Mouse (Mus musculus): ENCODE results near the gene Krt28.
A peak's percentile ranks its signal among the peaks of the same experiment; 100 is the strongest.

Krt28 gene

GRCm38 (mm10) chr11:99374803-99375202 lies at the start of gene Krt28:
Krt28 (minus strand) TSS chr11:99374903.
- no peak for DNase-seq

- DNase-seq, result no peak
These were observed 47.5 kb upstream of the Krt28 start, which contains the start of gene Krt12 for GRCm38 (mm10) chr11:99422159-99422558. Krt12 (minus strand) TSS chr11:99422259.

DNA sequence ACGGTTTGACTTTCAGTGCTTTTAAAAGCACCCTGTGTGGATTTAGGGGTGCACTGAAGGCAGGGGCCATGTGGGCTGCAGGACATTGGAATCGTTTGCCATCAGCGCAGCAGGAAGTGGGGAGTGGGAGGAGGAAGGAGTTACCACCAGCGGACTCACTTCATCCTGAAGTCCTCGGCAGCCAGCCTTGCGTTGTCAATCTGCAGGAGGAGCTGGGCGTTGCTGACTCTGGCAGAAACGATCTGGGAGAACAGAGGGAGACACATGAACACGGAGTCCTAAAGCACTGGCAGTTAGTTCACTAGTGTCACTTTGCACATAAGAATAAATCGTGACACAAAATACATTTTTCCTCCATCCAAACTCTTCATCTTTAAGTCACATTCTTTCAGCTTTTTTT lies 45.9 kb upstream of the Krt28 start:
- no peak for DNase-seq

DNA sequence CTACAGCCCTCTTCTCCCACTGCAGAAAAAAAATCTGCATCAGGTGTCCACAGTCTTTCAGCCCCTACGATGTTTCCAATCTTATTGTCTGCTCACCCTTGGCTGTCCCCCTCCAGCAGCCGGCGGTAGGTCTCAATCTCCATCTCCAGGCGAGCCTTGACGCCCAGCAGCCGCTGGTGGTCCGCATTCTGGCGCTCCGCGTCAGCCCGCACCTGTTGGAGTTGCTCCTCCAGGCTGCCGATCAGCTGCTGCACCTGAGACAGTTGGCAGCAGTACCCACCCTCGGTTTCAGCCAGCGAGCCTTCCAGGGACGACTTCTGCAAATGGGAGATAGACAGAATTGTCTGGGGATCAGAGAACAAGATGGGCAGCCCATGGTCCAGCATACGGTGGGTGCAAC lies 43.1 kb upstream of the Krt28 start:
- DNase-seq, result no peak

DNA sequence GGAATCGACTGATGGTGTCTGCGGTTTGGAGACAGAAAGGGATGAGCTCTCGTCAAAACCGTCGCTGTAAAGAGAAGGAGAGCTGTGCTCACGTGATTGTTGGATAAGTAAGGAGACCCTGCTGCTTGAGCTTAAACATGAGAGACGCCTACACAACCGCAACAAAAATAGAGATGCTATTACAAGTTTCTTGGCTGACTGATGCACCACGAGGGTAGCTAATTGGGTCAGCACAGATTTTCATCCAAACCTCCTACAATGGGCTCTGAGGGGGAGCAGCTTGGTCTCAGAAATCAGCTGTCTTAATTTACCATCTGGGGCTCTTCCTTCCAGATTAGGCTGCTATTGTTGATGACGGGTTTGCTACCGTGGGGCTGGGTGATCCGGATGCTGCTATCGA lies 42.2 kb upstream of the Krt28 start:
- no peak for DNase-seq

DNA sequence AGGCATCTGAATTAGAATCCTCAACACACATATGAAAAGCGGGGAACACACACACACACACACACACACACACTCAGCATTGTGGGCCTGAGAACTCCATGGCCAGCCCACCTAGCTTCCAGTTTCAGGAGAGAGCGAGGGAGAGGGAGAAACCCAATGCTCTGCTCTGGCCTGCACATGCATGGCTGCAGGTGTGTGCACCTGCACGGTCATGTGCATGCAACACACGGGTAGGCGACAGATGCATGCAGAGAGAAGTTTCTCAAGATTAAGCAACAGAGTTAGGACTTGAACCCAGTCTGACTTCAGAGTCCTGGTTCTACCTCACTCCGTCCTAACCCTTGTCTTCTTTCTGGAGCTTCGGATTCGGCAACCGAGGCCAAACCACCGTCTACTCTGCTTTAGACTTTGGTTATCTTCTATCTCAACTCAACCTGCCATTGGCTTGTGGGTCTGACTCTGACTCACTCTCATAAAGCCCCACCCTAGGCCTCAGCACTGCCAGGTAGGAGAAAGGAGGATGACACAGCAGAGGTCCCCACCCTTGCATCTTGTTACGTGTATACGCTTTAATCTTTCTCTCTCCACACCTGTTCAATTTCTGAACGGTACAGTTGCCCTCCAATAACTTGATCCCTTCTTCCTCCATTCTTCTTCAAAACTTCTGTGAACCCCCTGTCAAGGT lies 39.9 kb upstream of the Krt28 start:
- DNase-seq, result no peak

DNA sequence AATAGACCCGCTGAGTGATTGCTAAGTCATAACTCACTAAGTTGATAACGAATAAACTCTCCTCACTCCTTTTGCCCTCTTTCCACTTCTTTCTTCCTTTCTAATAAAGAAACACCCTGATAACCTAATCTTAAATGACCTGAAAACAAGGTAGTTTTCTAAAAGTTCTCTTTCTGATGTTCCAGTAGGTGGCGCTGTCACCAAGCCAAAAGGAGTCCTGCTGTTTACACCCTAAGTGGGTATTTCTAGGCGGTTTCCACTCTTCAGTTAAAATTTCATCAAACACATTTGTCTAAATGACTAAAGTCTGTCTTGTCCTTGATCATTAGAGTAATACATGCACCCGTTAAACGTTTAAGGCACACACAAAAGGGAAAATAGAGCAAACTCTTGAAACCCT lies 38.5 kb upstream of the Krt28 start:
- DNase-seq, result peak; percentile 72

GRCm38 (mm10) chr11:99406186-99406585 lies 31.5 kb upstream of the Krt28 start:
- DNase-seq, result no peak

DNA sequence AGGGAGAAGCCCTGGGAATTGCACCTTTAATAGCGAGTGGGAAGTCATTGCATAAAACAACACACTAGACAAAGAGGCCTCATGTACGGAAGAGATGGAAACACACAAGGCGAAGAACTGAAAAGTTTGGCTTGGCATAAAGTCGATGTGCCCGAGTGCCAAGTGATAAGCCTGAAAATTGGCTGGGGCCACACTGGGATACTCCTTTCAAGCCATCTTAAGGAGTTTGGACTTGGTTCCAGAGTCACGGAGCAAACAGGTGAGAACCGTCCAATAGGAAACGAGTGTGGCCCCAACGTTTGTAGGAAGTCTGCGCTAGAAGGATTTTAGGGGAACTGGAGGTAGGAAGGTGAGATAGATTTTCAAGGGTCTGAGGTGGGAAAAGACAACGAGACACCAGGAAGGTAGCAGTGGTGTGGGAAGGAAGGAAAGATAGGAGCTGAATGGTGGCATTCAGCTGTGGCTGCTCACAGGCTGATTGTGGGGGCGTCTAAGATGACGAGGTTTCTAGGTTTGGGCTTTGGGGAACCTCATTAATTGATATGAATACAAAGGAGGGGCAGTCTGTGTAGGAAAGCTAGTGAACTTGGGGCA lies 25.4 kb upstream of the Krt28 start:
- DNase-seq, result no peak

DNA sequence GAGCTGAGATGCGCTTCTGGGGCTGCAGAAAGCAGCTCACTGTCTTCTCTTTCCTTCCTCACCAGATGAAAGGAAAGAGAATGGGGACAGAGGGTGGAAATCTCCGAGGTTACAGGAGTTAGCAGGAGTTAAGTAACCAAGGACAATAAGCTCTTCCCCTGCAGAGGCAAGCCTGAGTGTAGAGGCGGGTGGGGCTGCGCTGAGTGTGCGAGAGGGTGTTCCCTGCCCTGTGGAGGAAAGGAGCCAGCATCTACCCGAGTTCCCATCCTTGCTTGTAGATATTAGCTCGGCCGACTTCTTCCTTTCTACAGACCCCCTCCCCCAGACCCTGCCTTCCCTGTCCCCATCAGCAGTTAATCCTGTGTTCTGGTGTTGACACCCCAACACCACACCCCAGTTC lies 24.1 kb upstream of the Krt28 start:
- no peak for DNase-seq

DNA sequence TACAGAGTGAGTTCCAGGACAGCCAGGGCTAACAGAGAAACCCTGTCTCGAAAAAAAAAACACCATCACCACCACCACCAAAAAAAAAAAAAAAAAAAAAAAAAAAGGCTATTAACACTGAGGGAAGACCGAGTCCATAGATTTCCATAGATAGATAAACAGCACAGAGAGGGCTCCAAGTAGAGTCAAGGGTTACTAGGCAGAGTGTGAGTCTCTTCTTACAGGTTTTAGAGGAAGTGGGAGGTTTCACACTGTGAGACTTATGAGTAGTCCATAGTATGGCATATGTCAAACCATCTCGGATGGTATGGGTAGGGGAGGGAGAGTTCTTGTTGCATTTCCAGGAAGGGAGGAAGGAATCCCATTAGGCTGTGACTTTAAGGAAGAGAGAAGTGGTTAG lies 23.4 kb upstream of the Krt28 start:
- no peak for DNase-seq

GRCm38 (mm10) chr11:99396661-99397060 lies 22.0 kb upstream of the Krt28 start:
- DNase-seq, result no peak

DNA sequence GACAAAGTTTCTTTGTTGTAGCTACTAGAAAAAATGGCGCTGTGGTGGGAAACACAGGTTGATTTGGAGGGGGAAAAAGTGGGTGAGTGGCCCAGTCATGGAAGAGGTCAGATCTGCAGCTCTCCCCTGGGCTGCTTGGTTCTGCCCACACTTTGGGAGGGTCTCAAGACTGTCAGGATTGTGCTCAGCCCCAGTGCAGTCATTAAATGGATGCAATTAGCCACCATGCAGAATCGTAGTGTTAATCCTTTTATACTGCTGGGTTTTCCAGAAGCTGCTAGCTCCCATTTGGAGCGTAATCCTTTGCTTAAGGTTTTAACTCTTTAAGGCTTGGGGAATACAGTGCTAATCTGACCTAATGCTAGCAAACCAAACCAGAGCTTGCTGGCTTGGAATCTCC lies 21.3 kb upstream of the Krt28 start:
- no peak for DNase-seq

DNA sequence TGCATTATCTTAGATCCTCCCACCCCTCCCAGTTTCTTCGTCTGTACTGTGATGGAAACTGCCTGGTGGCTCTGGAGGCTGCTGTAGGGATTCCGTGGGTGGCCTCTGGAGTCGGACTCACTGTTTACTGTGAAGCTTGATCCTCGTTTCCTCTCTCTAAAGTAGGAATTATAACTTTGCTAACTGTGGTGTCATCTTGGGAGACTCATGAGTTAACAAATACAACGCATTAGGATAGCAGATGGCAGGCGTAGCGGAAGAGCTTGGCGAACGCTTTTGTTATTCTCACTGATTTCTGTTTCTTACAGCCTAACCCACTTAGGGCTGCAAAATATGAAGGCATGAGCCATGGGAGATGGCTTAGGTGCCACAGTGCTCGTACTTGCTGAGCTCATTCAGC lies 17.8 kb upstream of the Krt28 start:
- no peak for DNase-seq

DNA sequence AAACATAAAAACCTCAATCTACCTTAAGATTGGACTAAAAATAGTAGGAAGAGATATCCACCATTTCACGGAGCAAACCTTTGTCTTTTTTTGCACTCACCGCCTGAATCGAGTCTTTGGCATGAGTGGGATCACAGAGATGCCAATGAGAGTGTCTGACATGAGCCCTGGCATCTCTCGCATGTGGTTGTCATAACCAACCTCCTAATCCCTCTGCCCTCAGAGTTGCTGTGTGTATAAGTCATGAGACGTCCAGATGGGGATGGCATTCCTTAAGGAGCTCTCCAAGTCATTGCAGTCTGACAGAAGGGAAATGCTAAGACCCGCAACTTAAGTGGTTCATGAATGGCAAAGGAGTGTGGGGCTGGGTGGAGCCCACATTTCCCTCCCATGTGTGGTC lies 16.7 kb upstream of the Krt28 start:
- DNase-seq, result no peak

- no peak for DNase-seq
These were observed 16.2 kb upstream of the Krt28 start for GRCm38 (mm10) chr11:99390866-99391265.

GRCm38 (mm10) chr11:99389264-99389663 lies 14.6 kb upstream of the Krt28 start, which contains the start of gene Krt10:
Krt10 (minus strand) TSS chr11:99389364.
- DNase-seq, result no peak

GRCm38 (mm10) chr11:99388661-99389060 lies 14.0 kb upstream of the Krt28 start:
- no peak for DNase-seq

GRCm38 (mm10) chr11:99385813-99386721 lies 11.4 kb upstream of the Krt28 start:
- peak; percentile 95 for DNase-seq

DNA sequence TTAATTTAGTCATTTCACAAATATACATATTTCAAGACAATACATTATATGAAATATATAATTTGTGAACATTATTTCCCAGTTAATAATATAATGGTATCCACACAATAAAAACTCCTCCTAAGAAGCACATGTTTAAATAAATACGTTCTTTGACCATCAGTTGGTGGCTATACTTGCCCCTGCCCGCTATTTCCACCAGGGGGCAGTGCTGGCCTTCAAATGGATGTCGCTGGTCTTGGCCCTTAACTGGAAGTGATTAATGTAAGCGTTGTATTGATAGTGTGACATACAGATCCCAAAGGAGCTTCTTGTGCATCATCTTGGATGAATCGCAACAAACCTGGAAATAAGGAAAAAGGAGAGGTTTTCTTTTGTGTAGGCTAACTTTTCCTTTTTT lies 4.9 kb upstream of the Krt28 start:
- DNase-seq, result peak; percentile 84

DNA sequence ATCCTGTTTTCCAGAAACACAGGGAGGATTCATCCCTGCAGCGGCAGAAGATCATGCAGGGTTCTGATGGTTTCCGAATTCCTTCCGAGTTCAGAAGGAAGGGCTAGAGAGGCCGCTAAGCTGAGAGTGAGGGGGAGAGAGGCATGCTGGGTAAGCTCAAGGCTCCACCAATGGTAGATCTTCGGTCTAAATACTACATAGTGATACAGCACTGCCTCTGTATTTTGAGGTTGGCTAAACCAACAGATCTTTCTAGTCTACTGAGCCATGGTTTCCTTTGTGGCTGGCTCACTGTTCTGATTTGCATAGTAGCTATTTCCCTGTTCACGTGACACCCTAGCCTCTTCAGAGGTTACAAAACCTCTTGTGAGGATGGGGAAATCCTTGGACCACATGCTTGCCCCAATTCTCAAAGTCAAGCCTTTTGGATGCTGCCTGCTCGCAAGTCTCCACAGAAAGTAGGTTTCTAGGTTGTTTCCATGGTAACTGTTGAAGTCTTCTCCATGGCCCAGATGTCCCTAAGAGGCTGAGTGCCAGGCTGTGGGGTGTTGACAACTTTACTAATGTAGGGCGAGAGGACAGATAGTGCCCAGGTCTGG lies 4.8 kb downstream of the Krt28 start:
- DNase-seq, result no peak

- DNase-seq, result peak; percentile 22
These were observed 5.5 kb downstream of the Krt28 start for GRCm38 (mm10) chr11:99369229-99369628.

DNA sequence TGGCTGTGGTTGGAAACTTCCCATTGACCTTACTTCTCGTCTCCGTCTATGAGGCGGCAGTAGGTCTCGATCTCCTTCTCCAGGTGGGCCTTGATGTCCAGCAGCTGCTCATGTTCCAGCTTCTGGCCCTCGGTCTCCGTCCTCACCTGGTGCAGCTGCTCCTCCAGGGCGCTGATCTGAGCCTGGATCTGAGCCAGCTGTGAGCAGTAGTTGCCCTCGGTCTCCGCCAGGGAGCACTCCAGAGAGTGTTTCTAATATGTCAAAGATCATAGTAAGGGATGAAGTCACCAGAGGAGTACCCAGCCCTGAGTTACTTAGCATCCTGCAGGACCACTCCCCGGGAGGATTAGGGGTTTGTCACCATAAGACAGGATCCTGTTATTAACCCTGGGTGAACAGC lies 7.9 kb downstream of the Krt28 start:
- DNase-seq, result peak; percentile 34
